Mouse (Mus musculus): ENCODE measurements around the gene Poc1a.

GRCm38 (mm10) chr9:106280808-106281544 is at the start of gene Poc1a:
- TF ChIP-seq CTCF (IDR thresholded peaks at IDR 0.05; ENCODE audit: extremely low read depth, insufficient read length, insufficient replicate concordance, low read depth, low read length) (no peak), POLR2A (IDR thresholded peaks at IDR 0.05; ENCODE audit: low read depth, low read length) (no peak; the same call in 1 of the 2 replicates)

All from small intestine, adult 2 months (tissue).